Mouse (Mus musculus): ENCODE data around the gene Tead4. TPM values are rescaled to one million over a fixed set of nuclear protein-coding genes. Genes with fewer than 3 reads are reported as not detected.
A peak's percentile ranks its signal among the peaks of the same experiment; 100 is the strongest.
"Not testable (repeated sequence)": the region's sequence is repeated elsewhere in the genome, so short reads cannot be mapped to it uniquely, and the experiment has no call there.

Gene Tead4
- polyA plus RNA-seq, 1 experiment from 2014 or later, result 1.6 TPM

DNA sequence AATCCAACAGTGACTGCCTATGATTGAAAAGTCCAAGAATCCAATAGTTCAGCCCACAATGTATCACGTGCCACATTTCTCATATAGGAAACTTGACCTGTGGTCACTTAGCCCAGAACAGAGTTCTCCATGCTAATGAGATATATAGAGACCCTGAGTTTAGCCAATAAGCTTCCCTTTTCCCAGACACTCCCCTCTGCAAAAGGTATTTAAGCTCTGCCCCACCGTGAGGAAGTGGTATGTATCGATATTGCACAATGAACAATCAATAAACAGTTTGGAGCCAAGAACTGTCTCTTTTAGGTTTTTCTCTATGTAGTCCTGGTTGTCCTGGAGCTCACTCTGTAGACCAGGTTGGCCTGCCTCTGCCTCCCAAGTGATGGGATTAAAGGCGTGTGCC, 4.2 kb upstream of the Tead4 start:
- Histone ChIP-seq H3K27me3 (replicated peaks) (peaks cover 27% of the 10 kb centered on the region), H3K27ac (no peak overlapping the region), H3K4me1 (peaks cover 10% of the 10 kb centered on the region), H3K4me3 (no peak overlapping the region), H3K36me3 (no peaks in the 10 kb centered on the region), H3K9me3 (no peaks in the 10 kb centered on the region), H3K4me2 (replicated peaks) (no peak overlapping the region), H3K9ac (no peak overlapping the region)
- 89% methylated on average over 4 of the region's 4 CpGs for WGBS
- ATAC-seq (ENCODE audit: low FRiP score, low read depth), result no peak

DNA sequence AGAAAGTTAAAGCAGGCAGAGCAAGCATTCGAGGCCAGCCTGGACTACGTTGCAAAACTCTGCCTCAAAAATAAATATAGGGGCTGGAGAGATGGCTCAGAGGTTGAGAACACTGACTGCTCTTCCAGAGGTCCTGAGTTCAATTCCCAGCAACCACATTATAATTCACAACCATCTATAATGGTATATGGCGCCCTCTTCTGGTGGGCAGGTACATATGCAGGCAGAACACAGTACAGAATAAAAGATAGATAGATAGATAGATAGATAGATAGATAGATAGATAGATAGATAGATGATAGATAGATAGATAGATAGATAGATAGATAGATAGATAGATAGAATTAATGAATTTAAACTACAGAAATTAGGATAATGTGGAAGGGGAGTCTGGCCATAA, 2.0 kb upstream of the Tead4 start:
- H3K9ac ChIP-seq; H3K4me3 ChIP-seq; ATAC-seq (ENCODE audit: low FRiP score, low read depth); H3K36me3 ChIP-seq; H3K4me2 ChIP-seq (replicated peaks); H3K9me3 ChIP-seq; H3K27ac ChIP-seq: not testable (repeated sequence)
- 77% methylated on average over 3 of the region's 3 CpGs for WGBS
- Histone ChIP-seq H3K4me1 (peaks cover 16% of the 10 kb centered on the region), H3K27me3 (replicated peaks) (peaks cover 49% of the 10 kb centered on the region)

DNA sequence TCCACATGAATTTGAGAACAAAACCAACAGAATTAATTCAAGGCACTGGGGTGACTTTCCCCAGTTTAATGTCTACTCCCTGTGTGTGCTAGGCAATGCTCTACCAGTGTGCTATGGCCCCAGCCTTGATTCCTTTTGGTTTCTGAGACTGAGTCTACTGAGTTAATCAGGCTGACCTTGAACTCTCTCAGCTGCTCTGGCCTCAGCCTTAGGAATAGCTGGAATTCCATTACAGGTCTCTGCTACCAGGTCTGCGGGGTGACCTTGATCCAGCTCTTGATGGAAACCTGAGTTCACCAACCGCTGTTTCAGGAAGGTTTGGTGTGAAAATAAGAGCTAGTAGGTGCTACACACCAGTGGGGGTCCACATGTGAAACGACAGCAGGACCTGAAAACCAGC, 1.3 kb upstream of the Tead4 start:
- WGBS, result 86% methylated on average over 3 of the region's 3 CpGs

DNA sequence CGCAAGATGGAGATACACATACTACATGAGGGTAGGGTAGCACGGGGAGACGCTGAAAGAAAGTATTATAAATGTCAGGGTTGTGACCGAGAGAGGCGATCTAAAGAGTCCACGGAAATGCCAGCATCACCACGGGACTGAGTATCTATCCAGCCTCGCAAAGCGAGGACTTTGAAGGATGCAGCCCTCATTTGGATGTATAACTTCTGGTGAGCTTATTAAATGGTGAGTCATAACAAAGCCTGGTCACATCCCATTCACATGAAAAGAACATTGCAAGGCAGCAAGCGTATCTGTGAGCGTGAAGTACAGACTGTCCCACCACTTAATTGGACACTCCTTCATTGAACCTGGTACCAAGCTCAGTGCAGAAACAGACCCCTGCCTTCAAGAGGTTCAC, 835 bp upstream of the Tead4 start:
- H3K9me3 ChIP-seq, result no peaks in the 10 kb centered on the region
- no peak for ATAC-seq (ENCODE audit: low FRiP score, low read depth)
- peaks cover 51% of the 10 kb centered on the region for H3K27me3 ChIP-seq (replicated peaks)
- WGBS, result 46% methylated on average over 11 of the region's 11 CpGs
- H3K36me3 ChIP-seq, result no peaks in the 10 kb centered on the region
- H3K4me2 ChIP-seq (replicated peaks), result no peak overlapping the region
- H3K9ac ChIP-seq, result no peak overlapping the region
- peaks cover 16% of the 10 kb centered on the region for H3K4me1 ChIP-seq
- H3K4me3 ChIP-seq, result no peak overlapping the region
- no peak overlapping the region for H3K27ac ChIP-seq

More for the DNA sequence above, 1.3 kb upstream of the Tead4 start:
- ATAC-seq (ENCODE audit: low FRiP score, low read depth), result no peak
- Histone ChIP-seq H3K9ac (no peak overlapping the region), H3K4me2 (replicated peaks) (no peak overlapping the region), H3K27me3 (replicated peaks) (peaks cover 51% of the 10 kb centered on the region), H3K9me3 (no peaks in the 10 kb centered on the region), H3K27ac (no peak overlapping the region), H3K4me1 (peaks cover 16% of the 10 kb centered on the region), H3K36me3 (no peaks in the 10 kb centered on the region), H3K4me3 (no peak overlapping the region)

DNA sequence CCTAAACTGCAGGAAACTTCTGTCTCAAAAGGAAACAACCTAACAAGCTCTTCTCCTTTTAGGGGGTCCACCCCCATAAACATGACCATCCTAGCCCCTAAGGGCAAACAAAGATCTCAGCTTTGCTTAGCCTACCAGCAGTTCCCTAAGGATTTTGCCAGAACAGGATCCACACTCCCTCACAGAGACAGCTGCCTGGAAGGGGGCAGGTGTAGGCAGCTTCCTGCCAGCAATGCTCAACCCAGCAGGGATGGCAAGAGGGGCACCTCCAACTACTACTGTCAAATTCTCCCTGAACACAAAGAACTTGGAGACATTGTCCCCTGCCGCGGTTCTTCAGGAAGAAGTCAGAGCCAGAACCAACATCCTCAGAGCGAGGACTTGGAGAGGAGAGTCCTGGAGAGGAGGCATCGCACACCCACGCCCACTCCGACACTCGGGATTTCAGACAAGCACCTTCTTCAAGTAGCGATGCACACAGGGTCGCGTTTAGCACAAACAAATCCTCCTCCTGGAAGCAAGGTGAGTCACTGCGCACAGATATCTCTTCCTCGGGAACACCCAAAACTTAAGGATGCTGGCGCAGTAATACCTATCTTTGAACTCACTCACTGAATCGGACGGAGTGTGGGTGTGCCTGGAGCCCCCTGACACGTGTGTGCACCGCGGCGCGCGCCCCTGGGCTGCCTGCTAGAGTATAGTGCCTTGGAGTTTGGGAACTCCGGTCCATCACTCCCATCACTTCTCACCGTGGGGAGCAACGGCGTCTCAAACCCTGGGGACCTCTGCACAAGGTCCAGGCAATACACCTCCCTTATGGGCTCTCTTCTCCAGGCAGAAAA, 1.1 kb downstream of the Tead4 start:
- no peak overlapping the region for H3K27ac ChIP-seq
- no peaks in the 10 kb centered on the region for H3K36me3 ChIP-seq
- peaks cover 51% of the 10 kb centered on the region for H3K27me3 ChIP-seq (replicated peaks)
- peak; percentile 35; the same call in 1 of the 2 replicates for ATAC-seq (ENCODE audit: low FRiP score, low read depth)
- H3K9ac ChIP-seq, result peak overlapping the region; percentile 58
- peak overlapping the region; percentile 99 for H3K4me2 ChIP-seq (replicated peaks)
- H3K9me3 ChIP-seq, result no peaks in the 10 kb centered on the region
- H3K4me1 ChIP-seq, result peaks cover 16% of the 10 kb centered on the region
- H3K4me3 ChIP-seq, result peak overlapping the region; percentile 61
- 1% methylated on average over 25 of the region's 25 CpGs for WGBS

DNA sequence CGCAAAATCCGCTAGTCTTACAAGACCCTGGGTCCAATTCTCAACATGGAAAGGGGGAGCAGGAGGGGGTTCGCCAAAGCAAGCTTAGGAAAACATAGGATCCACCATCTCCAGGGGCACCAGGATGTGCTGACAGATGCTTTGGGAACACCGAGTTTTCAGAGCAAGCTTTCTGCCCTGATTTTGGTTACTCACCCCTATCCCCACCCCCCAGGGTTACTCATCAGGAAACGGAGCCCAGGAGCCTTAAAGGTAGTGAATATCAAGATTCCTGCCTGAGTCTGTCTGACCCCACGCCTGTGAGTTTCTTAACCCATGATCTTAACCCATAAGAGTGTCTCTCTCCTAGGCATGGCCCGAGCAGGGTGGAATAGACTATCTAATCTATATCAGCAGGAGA, 2.4 kb downstream of the Tead4 start:
- no peak for ATAC-seq (ENCODE audit: low FRiP score, low read depth)
- Histone ChIP-seq H3K9ac (no peak overlapping the region), H3K27ac (no peak overlapping the region), H3K27me3 (replicated peaks) (peaks cover 51% of the 10 kb centered on the region), H3K36me3 (no peaks in the 10 kb centered on the region), H3K4me3 (no peak overlapping the region), H3K9me3 (no peaks in the 10 kb centered on the region), H3K4me2 (replicated peaks) (no peak overlapping the region), H3K4me1 (peaks cover 16% of the 10 kb centered on the region)
- WGBS, result 52% methylated on average over 7 of the region's 7 CpGs

DNA sequence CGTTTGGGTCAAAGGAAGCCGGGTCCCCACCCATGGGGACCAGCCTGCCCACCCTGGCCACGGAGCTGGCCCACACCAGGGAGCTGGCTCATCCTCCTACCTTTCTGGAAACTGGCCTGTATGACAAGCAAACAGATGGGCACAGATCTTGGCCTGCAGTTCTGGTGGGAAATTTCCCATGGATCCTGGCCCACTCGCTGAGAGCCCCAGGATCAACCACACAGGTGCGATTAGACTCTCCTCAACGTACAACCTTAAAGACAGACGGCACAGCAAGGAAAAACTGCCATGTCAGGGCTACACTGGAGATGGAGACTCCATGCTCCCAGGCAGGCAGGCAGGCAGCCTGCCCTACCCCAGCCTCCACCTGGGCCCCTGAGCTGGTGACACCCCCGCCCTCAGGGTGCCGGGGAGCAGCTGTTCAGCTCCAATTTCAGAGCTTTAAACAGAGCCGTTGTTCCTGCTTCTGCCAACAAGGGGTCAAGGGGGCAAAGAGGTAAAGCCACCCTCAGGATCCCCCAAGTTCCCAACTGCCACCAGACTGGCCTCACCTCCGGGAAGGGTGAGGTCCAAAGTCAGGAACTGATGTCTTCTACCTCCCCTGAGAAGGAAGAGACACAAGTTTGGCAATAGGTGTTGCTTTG, 3.8 kb downstream of the Tead4 start:
- Histone ChIP-seq H3K4me2 (replicated peaks) (no peak overlapping the region), H3K4me1 (peaks cover 16% of the 10 kb centered on the region), H3K4me3 (no peak overlapping the region), H3K36me3 (no peaks in the 10 kb centered on the region), H3K9ac (no peak overlapping the region), H3K27me3 (replicated peaks) (peaks cover 44% of the 10 kb centered on the region), H3K27ac (no peak overlapping the region), H3K9me3 (no peaks in the 10 kb centered on the region)
- ATAC-seq (ENCODE audit: low FRiP score, low read depth), result no peak
- WGBS, result 30% methylated on average over 11 of the region's 11 CpGs

DNA sequence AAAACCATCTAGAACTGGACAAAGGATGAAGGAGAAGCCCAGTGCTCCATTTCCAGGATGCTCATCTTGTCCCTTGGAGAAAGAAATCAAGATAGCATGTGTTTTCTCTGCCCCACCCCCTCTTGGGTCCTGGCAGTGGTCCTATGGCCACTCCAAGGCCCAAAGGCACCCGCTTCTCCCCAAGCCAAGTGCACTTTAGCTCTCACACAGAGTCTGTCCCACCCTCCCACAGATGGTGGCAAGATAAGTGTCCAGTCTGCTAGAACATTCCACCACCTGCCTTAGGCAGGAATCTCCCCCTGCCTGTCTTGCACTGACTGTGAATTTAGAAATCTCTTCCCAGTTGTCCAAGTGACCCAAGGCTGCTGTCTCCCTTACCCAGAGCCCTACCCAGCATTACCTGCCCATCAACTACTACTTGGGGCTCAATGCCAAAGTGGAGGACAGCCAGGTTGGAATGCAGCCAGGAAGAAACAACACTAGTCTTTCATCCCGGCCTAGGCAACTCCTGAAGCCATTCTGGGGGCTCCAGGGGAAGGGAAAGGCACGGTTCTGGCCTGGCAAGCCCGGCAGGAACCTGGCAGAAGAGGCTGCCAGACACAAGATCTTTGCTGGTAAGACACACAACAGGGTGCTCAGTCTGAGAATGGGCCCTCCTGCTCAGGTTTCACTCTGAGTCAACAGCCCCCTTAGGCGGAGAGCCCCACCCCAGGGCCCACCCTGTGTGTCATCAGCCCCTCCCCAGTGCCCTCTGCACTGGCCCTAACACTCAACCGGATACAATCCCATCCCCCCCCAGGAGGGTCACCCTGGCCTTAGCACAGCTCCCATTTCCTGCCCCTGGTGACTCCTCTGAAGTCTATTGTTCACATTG, 4.5 kb downstream of the Tead4 start:
- ATAC-seq (ENCODE audit: low FRiP score, low read depth), result no peak
- H3K9ac ChIP-seq, result no peak overlapping the region
- no peak overlapping the region for H3K27ac ChIP-seq
- no peak overlapping the region for H3K4me3 ChIP-seq
- H3K36me3 ChIP-seq, result no peaks in the 10 kb centered on the region
- peaks cover 16% of the 10 kb centered on the region for H3K4me1 ChIP-seq
- no peak overlapping the region for H3K4me2 ChIP-seq (replicated peaks)
- H3K9me3 ChIP-seq, result no peaks in the 10 kb centered on the region
- peaks cover 37% of the 10 kb centered on the region for H3K27me3 ChIP-seq (replicated peaks)
- WGBS, result 42% methylated on average over 6 of the region's 6 CpGs

DNA sequence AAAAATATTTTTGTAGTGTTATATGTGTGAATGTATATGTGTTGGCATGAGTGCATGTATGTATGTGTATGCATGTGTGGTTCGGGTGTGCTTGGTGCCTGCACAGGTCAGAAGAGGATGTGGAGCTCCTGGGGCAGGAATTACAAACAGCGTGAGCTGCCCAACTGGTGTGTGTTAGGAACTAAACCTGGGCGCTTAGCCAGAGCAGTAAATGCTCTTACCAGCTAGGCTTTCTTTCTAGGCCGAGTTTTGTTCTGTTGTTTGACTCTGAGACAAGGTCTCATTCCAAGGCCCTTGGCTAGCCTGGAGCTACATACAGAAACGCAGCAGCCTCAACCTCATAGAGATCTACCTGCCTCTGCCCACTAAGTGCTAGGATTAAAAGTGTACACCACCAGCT, 9.3 kb downstream of the Tead4 start:
- no peaks in the 10 kb centered on the region for H3K4me1 ChIP-seq
- no peaks in the 10 kb centered on the region for H3K36me3 ChIP-seq
- H3K4me3 ChIP-seq, result no peak overlapping the region
- no peaks in the 10 kb centered on the region for H3K9me3 ChIP-seq
- no peak for ATAC-seq (ENCODE audit: low FRiP score, low read depth)
- H3K9ac ChIP-seq, result no peak overlapping the region
- WGBS, result 75% methylated on average over 5 of the region's 5 CpGs
- no peak overlapping the region for H3K27ac ChIP-seq
- no peaks in the 10 kb centered on the region for H3K27me3 ChIP-seq (replicated peaks)
- H3K4me2 ChIP-seq (replicated peaks), result no peak overlapping the region

DNA sequence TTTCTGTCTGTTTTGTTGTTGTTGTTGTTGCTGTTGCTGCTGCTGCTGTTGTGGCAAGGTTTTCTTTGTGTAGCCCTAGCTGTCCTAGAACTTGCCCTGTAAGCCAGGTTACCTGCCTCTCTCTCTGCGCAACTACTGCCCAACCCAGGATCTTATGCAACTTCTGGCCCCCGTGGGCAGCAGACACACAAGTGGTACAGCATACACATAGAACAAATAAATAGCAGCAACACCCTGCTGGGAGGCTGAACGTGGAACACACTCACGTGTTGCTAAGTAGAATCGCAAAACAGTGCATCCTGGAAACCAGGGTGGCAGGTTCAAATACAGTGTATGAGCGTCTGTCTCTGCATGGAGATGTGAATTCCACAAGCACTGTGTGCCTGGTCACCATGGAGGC, 11.9 kb downstream of the Tead4 start:
- 0 out of 2 replicates have a peak, but pooled peaks cover 6% of the 10 kb centered on the region for H3K4me1 ChIP-seq
- H3K9ac ChIP-seq, result no peak overlapping the region
- no peaks in the 10 kb centered on the region for H3K9me3 ChIP-seq
- ATAC-seq (ENCODE audit: low FRiP score, low read depth), result no peak
- H3K27me3 ChIP-seq (replicated peaks), result no peaks in the 10 kb centered on the region
- no peak overlapping the region for H3K27ac ChIP-seq
- no peaks in the 10 kb centered on the region for H3K36me3 ChIP-seq
- WGBS, result 83% methylated on average over 6 of the region's 6 CpGs
- no peak overlapping the region for H3K4me2 ChIP-seq (replicated peaks)
- H3K4me3 ChIP-seq, result no peak overlapping the region

DNA sequence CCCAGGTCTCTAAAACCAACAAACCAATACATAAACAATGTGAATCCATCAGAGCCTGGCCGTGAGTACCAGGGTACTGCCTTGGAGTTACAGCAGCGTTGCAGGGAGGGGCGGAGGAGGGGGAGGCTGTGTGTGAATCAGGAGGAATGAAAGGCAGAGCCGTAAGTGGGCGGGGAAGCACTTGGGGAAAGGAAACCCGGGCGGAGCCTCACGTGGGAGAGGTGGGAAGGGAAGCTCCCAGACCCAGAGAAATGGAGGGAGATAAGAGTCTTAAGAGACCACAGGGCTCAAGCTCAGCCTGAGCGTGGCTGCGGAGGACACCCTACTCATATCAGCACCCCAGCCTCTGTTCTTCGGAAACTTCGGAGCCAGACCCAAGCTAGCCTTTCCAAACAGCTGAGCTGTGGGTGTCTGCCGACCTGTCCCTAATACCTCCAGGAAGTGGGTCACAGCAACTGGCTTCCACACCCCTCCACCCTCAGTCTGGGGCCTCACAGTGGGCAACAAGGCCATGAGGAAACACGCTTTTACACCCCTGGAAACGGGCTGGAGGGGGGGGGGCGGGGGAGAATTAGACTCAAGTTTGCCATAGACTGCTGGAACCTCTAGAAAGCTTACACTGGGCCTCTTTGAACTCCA, 14.7 kb downstream of the Tead4 start:
- H3K4me2 ChIP-seq (replicated peaks), result peak overlapping the region; percentile 47
- 11% methylated on average over 16 of the region's 16 CpGs for WGBS
- no peaks in the 10 kb centered on the region for H3K27me3 ChIP-seq (replicated peaks)
- no peak overlapping the region for H3K27ac ChIP-seq
- no peaks in the 10 kb centered on the region for H3K9me3 ChIP-seq
- H3K9ac ChIP-seq, result no peak overlapping the region
- H3K4me1 ChIP-seq, result 0 out of 2 replicates have a peak, but pooled peaks cover 6% of the 10 kb centered on the region
- no peaks in the 10 kb centered on the region for H3K36me3 ChIP-seq
- 0 out of 2 replicates have a peak, but pooled peaks have one; percentile 37 for ATAC-seq (ENCODE audit: low FRiP score, low read depth)
- 0 out of 2 replicates have a peak overlapping the region, but pooled peaks have one; percentile 9 for H3K4me3 ChIP-seq

Data from neural tube, embryonic 12.5 days (tissue).